Mouse (Mus musculus): ENCODE results near the gene Gm49337. TPM values are rescaled to one million over a fixed set of nuclear protein-coding genes. Genes with fewer than 3 reads are reported as not detected.

The Gm49337 gene
- polyA plus RNA-seq, 1 experiment from 2014 or later = not detected

GRCm38 (mm10) chr4:116141736-116142135 is 31.4 kb upstream of the Gm49337 start:
- Histone ChIP-seq H3K9ac (ENCODE audit: low read length) (no peak overlapping the region), H3K4me1 (replicated peaks; ENCODE audit: control insufficient read depth, insufficient read depth, low read length) (peaks cover 2% of the 10 kb centered on the region; the same call in 1 of the 2 replicates), H3K9me3 (ENCODE audit: control insufficient read depth, low read length) (no peaks in the 10 kb centered on the region), H3K36me3 (ENCODE audit: control insufficient read depth, insufficient read depth, low read length) (no peaks in the 10 kb centered on the region), H3K27me3 (ENCODE audit: control insufficient read depth, insufficient read depth, low read length) (peaks cover 3% of the 10 kb centered on the region), H3K4me3 (ENCODE audit: low read depth, low read length) (no peak overlapping the region), H3K27ac (ENCODE audit: low read depth, low read length) (no peak overlapping the region), H3K4me2 (ENCODE audit: low read depth, low read length, severe bottlenecking) (no peak overlapping the region)
- ATAC-seq (replicated peaks; ENCODE audit: low FRiP score) (no peak), DNase-seq (ENCODE audit: low spot score) (no peak)
- WGBS = 67% methylated on average over 1 of the region's 1 CpGs

- WGBS = 85% methylated on average over 7 of the region's 7 CpGs
- Histone ChIP-seq H3K27me3 (ENCODE audit: control insufficient read depth, insufficient read depth, low read length) (peaks cover 3% of the 10 kb centered on the region), H3K4me2 (ENCODE audit: low read depth, low read length, severe bottlenecking) (no peak overlapping the region), H3K36me3 (ENCODE audit: control insufficient read depth, insufficient read depth, low read length) (no peaks in the 10 kb centered on the region), H3K4me1 (replicated peaks; ENCODE audit: control insufficient read depth, insufficient read depth, low read length) (peaks cover 2% of the 10 kb centered on the region; the same call in 1 of the 2 replicates), H3K9me3 (ENCODE audit: control insufficient read depth, low read length) (no peaks in the 10 kb centered on the region), H3K27ac (ENCODE audit: low read depth, low read length) (no peak overlapping the region), H3K9ac (ENCODE audit: low read length) (no peak overlapping the region), H3K4me3 (ENCODE audit: low read depth, low read length) (no peak overlapping the region)
- no peak for ATAC-seq (replicated peaks; ENCODE audit: low FRiP score)
- DNase-seq (ENCODE audit: low spot score) = no peak
Measured at GRCm38 (mm10) chr4:116142269-116142668, 30.9 kb upstream of the Gm49337 start.

- H3K36me3 ChIP-seq (ENCODE audit: control insufficient read depth, insufficient read depth, low read length) = no peaks in the 10 kb centered on the region
- DNase-seq (ENCODE audit: low spot score) (no peak), ATAC-seq (replicated peaks; ENCODE audit: low FRiP score) (no peak; the same call in 1 of the 2 replicates)
- peaks cover 3% of the 10 kb centered on the region for H3K27me3 ChIP-seq (ENCODE audit: control insufficient read depth, insufficient read depth, low read length)
- H3K9ac ChIP-seq (ENCODE audit: low read length) = no peak overlapping the region
- peaks cover 2% of the 10 kb centered on the region; the same call in 1 of the 2 replicates for H3K4me1 ChIP-seq (replicated peaks; ENCODE audit: control insufficient read depth, insufficient read depth, low read length)
- H3K27ac ChIP-seq (ENCODE audit: low read depth, low read length) = no peak overlapping the region
- peak overlapping the region; percentile 63 for H3K4me3 ChIP-seq (ENCODE audit: low read depth, low read length)
- 8% methylated on average over 7 of the region's 7 CpGs for WGBS
- H3K9me3 ChIP-seq (ENCODE audit: control insufficient read depth, low read length) = no peaks in the 10 kb centered on the region
- peak overlapping the region; percentile 92; the same call in 1 of the 2 replicates for H3K4me2 ChIP-seq (ENCODE audit: low read depth, low read length, severe bottlenecking)
Measured at GRCm38 (mm10) chr4:116143317-116143811, 29.8 kb upstream of the Gm49337 start.

- DNase-seq (ENCODE audit: low spot score) (peak; percentile 79), ATAC-seq (replicated peaks; ENCODE audit: low FRiP score) (peak; percentile 75)
- WGBS = under 1% methylated on average over 40 of the region's 47 CpGs
- peaks cover 2% of the 10 kb centered on the region; the same call in 1 of the 2 replicates for H3K4me1 ChIP-seq (replicated peaks; ENCODE audit: control insufficient read depth, insufficient read depth, low read length)
- H3K4me2 ChIP-seq (ENCODE audit: low read depth, low read length, severe bottlenecking) = peak overlapping the region; percentile 92
- peaks cover 3% of the 10 kb centered on the region for H3K27me3 ChIP-seq (ENCODE audit: control insufficient read depth, insufficient read depth, low read length)
- no peaks in the 10 kb centered on the region for H3K9me3 ChIP-seq (ENCODE audit: control insufficient read depth, low read length)
- H3K27ac ChIP-seq (ENCODE audit: low read depth, low read length) = no peak overlapping the region
- H3K36me3 ChIP-seq (ENCODE audit: control insufficient read depth, insufficient read depth, low read length) = no peaks in the 10 kb centered on the region
- peak overlapping the region; percentile 77 for H3K9ac ChIP-seq (ENCODE audit: low read length)
- peak overlapping the region; percentile 63 for H3K4me3 ChIP-seq (ENCODE audit: low read depth, low read length)
Measured at GRCm38 (mm10) chr4:116143891-116144717, 29.1 kb upstream of the Gm49337 start.

- Histone ChIP-seq H3K9ac (ENCODE audit: low read length) (peak overlapping the region; percentile 95), H3K4me3 (ENCODE audit: low read depth, low read length) (peak overlapping the region; percentile 68), H3K27me3 (ENCODE audit: control insufficient read depth, insufficient read depth, low read length) (no peaks in the 10 kb centered on the region), H3K27ac (ENCODE audit: low read depth, low read length) (no peak overlapping the region), H3K4me2 (ENCODE audit: low read depth, low read length, severe bottlenecking) (peak overlapping the region; percentile 76), H3K4me1 (replicated peaks; ENCODE audit: control insufficient read depth, insufficient read depth, low read length) (peaks cover 6% of the 10 kb centered on the region), H3K9me3 (ENCODE audit: control insufficient read depth, low read length) (no peaks in the 10 kb centered on the region), H3K36me3 (ENCODE audit: control insufficient read depth, insufficient read depth, low read length) (peaks cover 5% of the 10 kb centered on the region; the same call in 1 of the 2 replicates)
- ATAC-seq (replicated peaks; ENCODE audit: low FRiP score) (0 out of 2 replicates have a peak, but pooled peaks have one; percentile 8), DNase-seq (ENCODE audit: low spot score) (no peak)
- WGBS = 22% methylated on average over 6 of the region's 6 CpGs
Measured at GRCm38 (mm10) chr4:116149812-116150155, 23.4 kb upstream of the Gm49337 start.

GRCm38 (mm10) chr4:116150156-116150861 is 22.9 kb upstream of the Gm49337 start:
- Histone ChIP-seq H3K4me1 (replicated peaks; ENCODE audit: control insufficient read depth, insufficient read depth, low read length) (peaks cover 6% of the 10 kb centered on the region), H3K4me2 (ENCODE audit: low read depth, low read length, severe bottlenecking) (peak overlapping the region; percentile 76), H3K27ac (ENCODE audit: low read depth, low read length) (peak overlapping the region; percentile 59), H3K36me3 (ENCODE audit: control insufficient read depth, insufficient read depth, low read length) (peaks cover 5% of the 10 kb centered on the region; the same call in 1 of the 2 replicates), H3K27me3 (ENCODE audit: control insufficient read depth, insufficient read depth, low read length) (no peaks in the 10 kb centered on the region), H3K9me3 (ENCODE audit: control insufficient read depth, low read length) (no peaks in the 10 kb centered on the region), H3K9ac (ENCODE audit: low read length) (peak overlapping the region; percentile 95), H3K4me3 (ENCODE audit: low read depth, low read length) (peak overlapping the region; percentile 68)
- ATAC-seq (replicated peaks; ENCODE audit: low FRiP score) (peak; percentile 90), DNase-seq (ENCODE audit: low spot score) (peak; percentile 85)
- WGBS = under 1% methylated on average over 60 of the region's 73 CpGs

GRCm38 (mm10) chr4:116150862-116151221 is 22.3 kb upstream of the Gm49337 start:
- peak overlapping the region; percentile 50 for H3K27ac ChIP-seq (ENCODE audit: low read depth, low read length)
- WGBS = 21% methylated on average over 4 of the region's 4 CpGs

GRCm38 (mm10) chr4:116151238-116151637 is 21.9 kb upstream of the Gm49337 start, which contains the start of gene Lurap1:
Gene Lurap1 (minus strand): TSS chr4:116151338.
- WGBS = 81% methylated on average over 6 of the region's 6 CpGs
- DNase-seq (ENCODE audit: low spot score) = no peak

More at GRCm38 (mm10) chr4:116150862-116151221, 22.3 kb upstream of the Gm49337 start:
- H3K36me3 ChIP-seq (ENCODE audit: control insufficient read depth, insufficient read depth, low read length) = peaks cover 5% of the 10 kb centered on the region; the same call in 1 of the 2 replicates
- DNase-seq (ENCODE audit: low spot score) = no peak
- peaks cover 6% of the 10 kb centered on the region for H3K4me1 ChIP-seq (replicated peaks; ENCODE audit: control insufficient read depth, insufficient read depth, low read length)
- H3K27me3 ChIP-seq (ENCODE audit: control insufficient read depth, insufficient read depth, low read length) = no peaks in the 10 kb centered on the region
- no peaks in the 10 kb centered on the region for H3K9me3 ChIP-seq (ENCODE audit: control insufficient read depth, low read length)
- ATAC-seq (replicated peaks; ENCODE audit: low FRiP score) = peak; percentile 25; the same call in 1 of the 2 replicates
- peak overlapping the region; percentile 95 for H3K9ac ChIP-seq (ENCODE audit: low read length)
- H3K4me2 ChIP-seq (ENCODE audit: low read depth, low read length, severe bottlenecking) = peak overlapping the region; percentile 76
- peak overlapping the region; percentile 68 for H3K4me3 ChIP-seq (ENCODE audit: low read depth, low read length)

More at GRCm38 (mm10) chr4:116151238-116151637, 21.9 kb upstream of the Gm49337 start, which contains the start of gene Lurap1:
- Histone ChIP-seq H3K9ac (ENCODE audit: low read length) (peak within 1 kb of the TSS; percentile 95), H3K27me3 (ENCODE audit: control insufficient read depth, insufficient read depth, low read length) (no peaks in the 10 kb centered on the region), H3K4me2 (ENCODE audit: low read depth, low read length, severe bottlenecking) (peak within 1 kb of the TSS; percentile 76), H3K9me3 (ENCODE audit: control insufficient read depth, low read length) (no peaks in the 10 kb centered on the region), H3K36me3 (ENCODE audit: control insufficient read depth, insufficient read depth, low read length) (peaks cover 5% of the 10 kb centered on the region; the same call in 1 of the 2 replicates), H3K4me3 (ENCODE audit: low read depth, low read length) (peak within 1 kb of the TSS; percentile 68), H3K4me1 (replicated peaks; ENCODE audit: control insufficient read depth, insufficient read depth, low read length) (peaks cover 6% of the 10 kb centered on the region), H3K27ac (ENCODE audit: low read depth, low read length) (peak within 1 kb of the TSS; percentile 59)
- ATAC-seq (replicated peaks; ENCODE audit: low FRiP score) = no peak

Data from forebrain, embryonic 11.5 days (tissue).